Mouse (Mus musculus) neural tube, embryonic 14.5 days (tissue): ENCODE results near the gene F11r. TPM values are rescaled to one million over a fixed set of nuclear protein-coding genes. Genes with fewer than 3 reads are reported as not detected.

Experiments used
- ATAC-seq: fragments of 200-750 bp; cut with Nextera tagmentation; 2 replicates; pipeline ENCODE4 v1.8.0; 2017; ENCODE audit warnings: low read depth, mild to moderate bottlenecking, moderate TSS enrichment, moderate library complexity
- H3K27ac ChIP-seq: fragments of 300-500 bp; sonication (generic); 2 replicates; pipeline ENCODE4 v1.5.1; 2014; ENCODE audit warnings: low read depth, mild to moderate bottlenecking, control low read depth, low read length, moderate library complexity, mixed read lengths
- H3K27me3 ChIP-seq: fragments of 300-500 bp; sonication (generic); 2 replicates; pipeline ENCODE4 v1.6.1; 2014; ENCODE audit warnings: low read length; ENCODE audit not compliant: control insufficient read depth, insufficient read depth
- H3K36me3 ChIP-seq: fragments of 300-500 bp; sonication (generic); 2 replicates; pipeline ENCODE4 v1.6.1; 2014; ENCODE audit warnings: low read length, mixed read lengths; ENCODE audit not compliant: control insufficient read depth, insufficient read depth
- H3K4me1 ChIP-seq: fragments of 300-500 bp; sonication (generic); 2 replicates; pipeline ENCODE4 v1.6.1; 2014; ENCODE audit warnings: low read length; ENCODE audit not compliant: control insufficient read depth, insufficient read depth
- H3K4me2 ChIP-seq: fragments of 300-500 bp; sonication (generic); 2 replicates; pipeline ENCODE4 v1.6.1; 2014; ENCODE audit warnings: mild to moderate bottlenecking, low read depth, low read length, control low read depth
- H3K4me3 ChIP-seq: fragments of 300-500 bp; sonication (generic); 2 replicates; pipeline ENCODE4 v1.5.1; 2014; ENCODE audit warnings: low read depth, low read length, control low read depth, mixed read lengths
- H3K9ac ChIP-seq: fragments of 300-500 bp; sonication (generic); replicated peaks from 2 replicates; pipeline ENCODE4 v1.6.1; 2014; ENCODE audit warnings: low read depth, mild to moderate bottlenecking, control low read depth, low read length, mixed read lengths
- H3K9me3 ChIP-seq: fragments of 300-500 bp; sonication (generic); 2 replicates; pipeline ENCODE4 v1.6.1; 2016; ENCODE audit warnings: low read length; ENCODE audit not compliant: control insufficient read depth
- WGBS: fragments of 180-500 bp; shearing (Covaris S2); extraction: QIAGEN DNeasy Blood & Tissue Kit; methylation state at CpG from one replicate; pipeline ENCODE4 v1.1.7; 2014; 5-methylcytosine and 5-hydroxymethylcytosine counted together
- polyA plus RNA-seq: library from polyadenylated mRNA; unstranded; fragments of >200 nt; fragmentation: Nextera tagmentation; extraction: Ambion mirVana; gene quantifications from 2 replicates; pipeline ENCODE4 v1.2.1, GENCODE M21; 2014

Gene F11r
- polyA plus RNA-seq, 1 experiment from 2014 or later: 8.0 TPM

DNA sequence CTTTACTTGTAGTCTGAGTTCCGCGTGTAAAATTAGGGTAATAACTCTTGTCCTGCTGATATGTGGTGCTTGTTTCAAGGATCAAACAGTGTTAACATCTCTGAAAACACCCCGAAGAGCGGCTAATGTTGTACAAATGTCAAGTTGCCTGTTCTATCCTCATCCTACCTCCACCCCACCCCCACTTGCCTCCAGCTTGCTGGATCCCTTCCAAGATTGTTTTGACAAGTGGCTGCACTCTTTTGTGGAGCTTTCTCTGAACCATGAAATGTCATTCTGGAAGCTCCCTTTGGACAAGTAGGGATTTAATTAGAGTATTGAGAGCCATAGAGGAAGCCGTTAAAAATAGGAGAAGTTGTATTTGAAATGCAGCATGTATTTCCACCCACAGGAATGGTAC lies 22.5 kb downstream of the F11r start:
- H3K36me3 ChIP-seq: no peaks in the 10 kb centered on the region
- H3K9me3 ChIP-seq: no peaks in the 10 kb centered on the region
- no peak for ATAC-seq
- no peak overlapping the region for H3K27ac ChIP-seq
- no peak overlapping the region for H3K4me2 ChIP-seq
- H3K27me3 ChIP-seq: no peaks in the 10 kb centered on the region
- H3K9ac ChIP-seq: no peak overlapping the region
- WGBS: 55% methylated on average over 5 of the region's 5 CpGs
- no peak overlapping the region for H3K4me3 ChIP-seq
- H3K4me1 ChIP-seq: no peaks in the 10 kb centered on the region

DNA sequence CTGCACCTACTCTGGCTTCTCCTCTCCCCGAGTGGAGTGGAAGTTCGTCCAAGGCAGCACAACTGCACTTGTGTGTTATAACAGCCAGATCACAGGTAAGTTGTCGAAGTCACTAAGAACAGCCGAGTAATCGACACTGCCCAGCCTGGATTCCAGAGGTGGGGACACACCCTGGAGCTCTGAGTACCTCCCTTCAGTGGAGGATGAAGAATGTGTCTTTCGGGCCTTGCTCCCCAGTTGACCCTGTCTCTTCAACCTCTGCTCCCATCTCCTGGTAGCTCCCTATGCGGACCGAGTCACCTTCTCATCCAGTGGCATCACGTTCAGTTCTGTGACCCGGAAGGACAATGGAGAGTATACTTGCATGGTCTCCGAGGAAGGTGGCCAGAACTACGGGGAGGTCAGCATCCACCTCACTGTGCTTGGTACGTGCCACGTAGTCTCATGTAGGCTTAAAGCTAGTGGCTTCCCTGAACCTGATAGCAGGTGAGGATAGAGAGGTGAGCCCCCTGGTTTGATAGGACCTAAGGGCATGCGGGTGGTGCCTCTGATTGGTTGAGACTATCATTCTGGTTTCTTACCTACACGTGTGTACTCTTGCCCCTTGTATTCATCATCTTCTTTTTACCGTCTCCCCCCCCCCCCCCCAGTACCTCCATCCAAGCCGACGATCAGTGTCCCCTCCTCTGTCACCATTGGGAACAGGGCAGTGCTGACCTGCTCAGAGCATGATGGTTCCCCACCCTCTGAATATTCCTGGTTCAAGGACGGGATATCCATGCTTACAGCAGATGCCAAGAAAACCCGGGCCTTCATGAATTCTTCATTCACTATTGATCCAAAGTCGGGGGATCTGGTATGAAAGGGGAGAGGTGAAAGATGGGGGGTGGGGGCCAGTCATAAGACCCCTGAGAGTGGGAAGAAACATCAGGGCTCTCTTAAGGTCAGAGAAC lies 23.5 kb downstream of the F11r start:
- Histone ChIP-seq H3K9me3 (no peaks in the 10 kb centered on the region), H3K4me3 (no peak overlapping the region), H3K27me3 (no peaks in the 10 kb centered on the region), H3K9ac (no peak overlapping the region), H3K4me2 (no peak overlapping the region), H3K36me3 (no peaks in the 10 kb centered on the region), H3K27ac (no peak overlapping the region), H3K4me1 (no peaks in the 10 kb centered on the region)
- ATAC-seq: no peak
- 96% methylated on average over 22 of the region's 22 CpGs for WGBS

DNA sequence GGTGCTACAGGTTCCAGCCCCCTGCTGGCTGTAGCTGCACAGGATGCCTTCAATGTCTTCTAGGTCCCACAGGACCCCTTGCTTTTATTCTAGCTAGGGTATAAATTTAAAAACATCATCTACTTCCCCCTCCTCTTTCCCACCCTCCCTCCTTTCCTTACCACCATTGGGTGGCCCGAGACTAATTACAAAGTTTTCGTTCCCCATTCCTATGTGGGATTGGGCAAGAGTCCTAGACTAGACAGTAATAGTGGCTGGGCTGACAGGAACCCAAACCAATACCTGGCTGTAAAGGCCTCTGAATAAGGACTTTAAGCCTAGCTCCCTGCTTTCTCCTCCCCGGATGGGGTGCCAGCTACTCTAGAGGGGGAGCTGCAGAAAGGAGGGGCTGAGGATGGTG lies 25.8 kb downstream of the F11r start:
- WGBS: 96% methylated on average over 3 of the region's 3 CpGs
- ATAC-seq: no peak
- Histone ChIP-seq H3K9ac (no peak overlapping the region), H3K4me1 (no peaks in the 10 kb centered on the region), H3K27me3 (no peaks in the 10 kb centered on the region), H3K27ac (no peak overlapping the region), H3K4me3 (no peak overlapping the region), H3K9me3 (no peaks in the 10 kb centered on the region), H3K36me3 (no peaks in the 10 kb centered on the region), H3K4me2 (no peak overlapping the region)

DNA sequence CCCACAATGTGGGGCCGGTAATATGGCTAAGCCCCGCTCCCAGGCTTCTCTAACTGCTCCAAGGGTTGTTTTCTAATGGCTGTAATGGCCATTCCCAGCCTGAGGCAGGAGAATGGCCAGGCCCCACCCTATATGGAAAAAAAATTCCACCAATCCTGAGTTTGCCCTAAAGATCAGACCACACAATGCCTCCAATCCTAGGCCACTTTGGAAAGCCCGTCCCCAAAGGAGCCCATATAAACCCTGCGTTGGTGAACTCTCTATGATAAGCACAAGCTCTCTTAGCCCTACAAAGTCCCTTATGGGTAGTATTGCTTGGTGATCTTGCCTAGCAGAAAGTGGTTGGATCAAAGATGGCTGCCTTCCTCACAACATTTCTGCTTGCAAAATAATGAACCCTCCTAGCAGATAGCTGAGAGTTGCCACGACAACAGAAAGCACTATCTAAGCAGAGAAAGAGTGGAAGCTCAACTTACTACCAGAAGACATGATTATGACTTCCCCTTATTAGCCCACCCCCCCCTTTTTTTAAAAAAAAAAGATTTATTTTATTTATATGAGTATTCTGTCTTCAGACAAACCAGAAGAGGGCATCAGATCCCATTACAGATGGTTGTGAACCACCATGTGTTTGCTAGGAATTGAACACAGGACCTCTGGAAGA lies 28.5 kb downstream of the F11r start:
- H3K4me3 ChIP-seq: no peak overlapping the region
- ATAC-seq: no peak
- WGBS: 88% methylated on average over 5 of the region's 5 CpGs
- H3K4me1 ChIP-seq: no peaks in the 10 kb centered on the region
- H3K27ac ChIP-seq: no peak overlapping the region
- H3K4me2 ChIP-seq: no peak overlapping the region
- H3K27me3 ChIP-seq: no peaks in the 10 kb centered on the region
- H3K9ac ChIP-seq: no peak overlapping the region
- no peaks in the 10 kb centered on the region for H3K36me3 ChIP-seq
- no peaks in the 10 kb centered on the region for H3K9me3 ChIP-seq

DNA sequence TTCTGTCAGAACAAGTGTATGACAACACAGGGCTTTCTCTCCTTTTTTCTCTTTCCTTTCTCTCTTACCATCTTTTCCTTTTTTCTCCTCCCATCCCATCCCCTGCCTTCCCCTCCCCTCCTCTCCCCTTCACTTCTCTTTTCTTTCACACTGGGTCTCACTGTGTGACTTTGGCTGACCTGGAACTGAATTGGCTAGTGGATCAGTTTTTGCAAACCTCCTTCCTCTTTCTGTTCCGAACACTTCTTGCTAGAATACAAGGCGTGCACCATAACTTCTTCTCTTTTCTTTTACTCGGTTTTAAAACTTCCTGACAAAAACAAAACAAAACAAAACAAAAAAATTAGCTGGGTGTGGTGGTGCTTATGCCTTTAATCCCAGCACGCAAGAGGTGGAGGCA lies 29.2 kb downstream of the F11r start:
- 90% methylated on average over 4 of the region's 4 CpGs for WGBS
- H3K4me3 ChIP-seq: no peak overlapping the region

DNA sequence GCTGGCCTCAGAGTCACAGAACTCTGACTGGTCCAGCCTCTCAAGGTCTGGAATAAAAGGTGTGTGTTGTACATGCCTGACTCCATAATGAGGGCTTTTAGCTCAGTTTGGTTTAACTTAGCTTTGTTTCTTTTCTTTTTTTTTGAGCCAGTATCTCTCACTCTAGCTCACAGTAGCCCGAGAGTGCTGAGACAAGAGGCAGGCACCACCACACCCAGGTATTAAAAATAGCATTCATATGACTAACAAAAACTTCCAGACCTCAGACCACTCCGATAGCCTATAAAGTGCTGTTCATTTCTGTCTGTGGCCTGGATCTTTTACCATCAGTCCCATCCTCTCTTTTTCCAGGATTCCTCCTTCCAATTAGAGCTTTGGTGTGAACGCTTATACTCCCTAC lies 32.3 kb downstream of the F11r start:
- 93% methylated on average over 3 of the region's 3 CpGs for WGBS
- no peaks in the 10 kb centered on the region for H3K27me3 ChIP-seq

More for the DNA sequence above, 29.2 kb downstream of the F11r start:
- Histone ChIP-seq H3K27me3 (no peaks in the 10 kb centered on the region), H3K4me1 (no peaks in the 10 kb centered on the region), H3K4me2 (no peak overlapping the region), H3K9me3 (no peaks in the 10 kb centered on the region), H3K9ac (no peak overlapping the region), H3K36me3 (no peaks in the 10 kb centered on the region), H3K27ac (no peak overlapping the region)
- ATAC-seq: no peak

DNA sequence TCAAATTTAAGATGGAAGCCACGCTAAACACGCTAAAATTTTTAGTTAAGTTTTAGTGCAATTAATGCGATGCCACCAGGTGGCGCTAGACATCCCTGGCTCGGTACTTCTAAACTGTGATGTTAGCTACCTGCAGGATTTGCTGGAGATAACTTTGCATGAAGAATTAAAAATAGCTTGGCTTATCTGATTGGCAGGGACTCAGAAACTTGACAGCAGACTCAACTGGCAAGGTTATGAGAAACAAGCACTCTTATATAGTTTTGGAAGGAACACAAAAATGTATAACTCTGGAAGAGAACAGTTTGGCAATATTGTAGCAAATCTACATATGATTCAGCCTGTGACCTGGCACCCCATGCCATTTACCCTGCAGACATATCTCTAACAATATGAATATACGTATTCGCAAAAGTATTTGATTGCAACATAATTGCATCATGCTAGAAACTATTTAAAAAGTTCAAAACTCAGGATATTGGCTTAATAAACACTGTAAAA lies 33.1 kb downstream of the F11r start:
- ATAC-seq: no peak
- H3K36me3 ChIP-seq: no peaks in the 10 kb centered on the region
- H3K9ac ChIP-seq: no peak overlapping the region
- H3K9me3 ChIP-seq: no peaks in the 10 kb centered on the region
- H3K27me3 ChIP-seq: no peaks in the 10 kb centered on the region
- WGBS: 33% methylated on average over 7 of the region's 7 CpGs
- H3K4me2 ChIP-seq: no peak overlapping the region
- H3K4me1 ChIP-seq: no peaks in the 10 kb centered on the region
- H3K27ac ChIP-seq: no peak overlapping the region
- H3K4me3 ChIP-seq: no peak overlapping the region

More for the DNA sequence above, 32.3 kb downstream of the F11r start:
- Histone ChIP-seq H3K4me2 (no peak overlapping the region), H3K9ac (no peak overlapping the region), H3K4me3 (no peak overlapping the region), H3K4me1 (no peaks in the 10 kb centered on the region), H3K27ac (no peak overlapping the region), H3K9me3 (no peaks in the 10 kb centered on the region), H3K36me3 (no peaks in the 10 kb centered on the region)
- ATAC-seq: no peak

DNA sequence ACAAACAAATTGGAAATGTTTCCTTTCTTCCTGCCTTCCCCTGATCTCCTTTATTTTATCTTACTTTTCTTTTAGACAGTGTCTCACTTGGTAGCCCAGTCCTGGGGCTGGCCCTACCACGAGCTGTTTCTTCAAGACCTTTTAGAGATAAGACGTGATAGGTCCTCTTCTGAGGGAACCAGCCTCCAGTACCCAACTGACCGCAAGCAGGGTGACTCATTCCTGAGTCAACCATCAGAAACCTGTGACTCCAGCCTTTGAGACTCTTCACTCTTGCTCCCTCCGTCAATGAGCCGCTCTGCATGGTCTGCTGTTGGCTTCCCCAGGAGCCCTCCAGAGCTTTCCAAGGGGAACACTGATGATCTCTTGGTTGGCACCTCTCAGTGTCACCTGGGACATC lies 33.6 kb downstream of the F11r start:
- WGBS: 88% methylated on average over 5 of the region's 5 CpGs
- H3K4me3 ChIP-seq: no peak overlapping the region
- no peak overlapping the region for H3K9ac ChIP-seq
- H3K36me3 ChIP-seq: no peaks in the 10 kb centered on the region
- no peaks in the 10 kb centered on the region for H3K27me3 ChIP-seq
- ATAC-seq: no peak
- H3K4me1 ChIP-seq: no peaks in the 10 kb centered on the region
- H3K9me3 ChIP-seq: no peaks in the 10 kb centered on the region
- H3K27ac ChIP-seq: no peak overlapping the region
- no peak overlapping the region for H3K4me2 ChIP-seq

DNA sequence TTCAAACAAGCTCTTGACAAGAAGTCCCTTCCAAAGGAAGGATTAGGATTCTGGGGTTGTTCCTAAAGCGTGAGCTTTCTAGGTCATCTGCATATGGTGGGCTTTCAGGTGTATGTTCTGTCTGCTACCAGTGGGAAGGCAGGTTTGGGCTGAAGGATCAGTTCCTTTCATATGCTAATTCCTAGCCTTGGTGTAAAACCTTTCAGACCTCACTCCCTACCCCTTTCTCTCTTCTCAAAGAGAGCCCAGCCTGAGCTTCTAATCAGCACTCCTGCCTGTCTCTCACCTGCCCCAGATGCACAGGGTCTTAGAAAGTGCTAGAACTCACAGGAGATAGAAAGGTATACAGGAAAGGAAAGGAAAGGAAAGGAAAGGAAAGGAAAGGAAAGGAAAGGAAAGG lies 34.1 kb downstream of the F11r start:
- H3K4me2 ChIP-seq: no peak overlapping the region
- H3K36me3 ChIP-seq: no peaks in the 10 kb centered on the region
- H3K27me3 ChIP-seq: no peaks in the 10 kb centered on the region
- no peaks in the 10 kb centered on the region for H3K4me1 ChIP-seq
- WGBS: 44% methylated on average over 1 of the region's 1 CpGs
- no peak overlapping the region for H3K4me3 ChIP-seq
- no peak overlapping the region for H3K9ac ChIP-seq
- no peak for ATAC-seq
- no peak overlapping the region for H3K27ac ChIP-seq
- H3K9me3 ChIP-seq: no peaks in the 10 kb centered on the region
